Mouse (Mus musculus): Measurements from ENCODE around the gene Tk1. TPM values are rescaled to one million over a fixed set of nuclear protein-coding genes. Genes with fewer than 3 reads are reported as not detected.
"Not testable (repeated sequence)": the region's sequence is repeated elsewhere in the genome, so short reads cannot be mapped to it uniquely, and the experiment has no call there.

Tk1 gene
- total RNA-seq, 2 experiments from 2014 or later = 462 to 716 TPM

DNA sequence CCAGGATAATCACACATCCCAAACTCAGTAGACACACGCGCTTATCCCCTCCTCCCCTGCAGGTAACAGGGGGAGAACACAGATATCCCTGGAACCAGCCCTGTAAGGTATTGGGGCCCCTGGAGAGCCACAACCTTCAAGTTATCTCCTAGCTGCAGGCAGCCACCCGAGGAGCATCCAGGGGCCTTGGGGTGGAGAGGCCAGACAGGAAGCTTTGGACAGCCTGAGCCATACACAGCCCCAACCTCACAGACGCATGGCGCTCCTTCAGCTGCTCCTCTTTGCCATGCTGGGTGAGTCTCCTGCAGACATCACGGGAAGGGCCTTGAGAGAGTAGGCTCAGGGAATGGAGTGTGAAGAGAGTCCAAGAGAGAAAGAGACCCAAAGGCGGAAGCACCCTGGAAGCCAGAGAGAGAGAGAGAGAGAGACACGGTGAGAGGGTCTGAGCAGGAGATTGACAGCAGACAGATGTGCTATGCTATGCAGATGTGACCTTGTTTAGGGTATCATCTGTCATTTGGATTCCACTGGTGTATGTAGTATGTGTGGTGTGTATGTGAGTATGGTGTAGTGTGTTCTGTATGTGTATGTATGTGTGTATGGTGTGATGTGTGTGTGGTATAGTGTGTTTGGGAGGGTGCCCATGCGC lies 28.3 kb downstream of the Tk1 start, which contains the start of gene 6030468B19Rik:
Gene 6030468B19Rik, plus strand, starts transcription at position 150 of the 649 bp plus-strand sequence.
- ATAC-seq (replicated peaks; ENCODE audit: low FRiP score, poor library complexity, severe bottlenecking) = peak; percentile 90

DNA sequence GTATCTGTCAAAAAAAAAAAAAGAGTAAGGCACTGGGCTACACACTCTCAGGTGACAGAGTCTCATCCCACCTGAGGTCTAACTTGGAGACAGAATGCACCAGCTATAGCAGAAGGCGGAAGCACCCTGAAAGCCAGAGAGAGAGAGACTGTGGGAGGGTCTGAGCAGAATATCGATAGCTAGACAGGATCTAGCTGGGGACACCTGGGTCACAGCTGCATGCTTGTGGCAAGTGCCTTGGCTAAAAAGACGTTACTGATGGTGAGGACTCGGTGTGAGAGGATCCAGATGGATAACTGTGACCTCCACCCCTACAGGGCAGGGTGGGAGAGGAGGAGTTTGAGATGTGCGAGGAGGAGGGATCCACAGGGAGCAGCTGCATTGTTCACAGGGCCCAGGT lies 28.9 kb downstream of the Tk1 start:
- ATAC-seq (replicated peaks; ENCODE audit: low FRiP score, poor library complexity, severe bottlenecking) = no peak

DNA sequence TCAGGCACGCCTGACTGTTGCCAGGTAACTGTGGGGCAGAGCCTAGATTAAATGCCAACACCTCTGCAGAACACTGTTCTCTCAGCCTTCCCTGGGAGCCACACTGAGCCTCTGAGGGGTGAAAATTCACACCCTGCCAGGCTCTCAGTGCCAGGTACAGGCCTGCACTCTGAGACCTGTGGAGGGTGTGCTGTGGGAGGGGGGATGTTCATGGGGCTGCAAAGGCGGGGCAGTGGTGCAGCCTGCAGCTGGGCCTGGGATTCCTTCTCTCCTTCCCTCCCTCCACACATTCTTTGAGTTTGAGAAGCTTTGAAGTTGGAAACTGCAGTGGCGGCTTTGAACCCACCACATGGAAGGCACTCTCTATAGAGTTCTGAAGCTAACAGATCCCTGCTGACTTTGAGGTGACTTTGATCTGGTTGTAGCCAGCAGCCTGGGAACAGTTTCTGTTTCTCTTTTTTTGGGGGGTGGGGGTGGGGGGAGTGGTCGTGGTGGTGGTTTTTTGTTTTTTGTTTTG lies 31.8 kb downstream of the Tk1 start:
- ATAC-seq (replicated peaks; ENCODE audit: low FRiP score, poor library complexity, severe bottlenecking) = no peak

- ATAC-seq (replicated peaks; ENCODE audit: low FRiP score, poor library complexity, severe bottlenecking) = peak; percentile 90
These were observed 33.5 kb downstream of the Tk1 start for GRCm38 (mm10) chr11:117792281-117792888.

GRCm38 (mm10) chr11:117791441-117791761 lies 34.5 kb downstream of the Tk1 start:
- no peak for ATAC-seq (replicated peaks; ENCODE audit: low FRiP score, poor library complexity, severe bottlenecking)

GRCm38 (mm10) chr11:117790703-117791440 lies 35.0 kb downstream of the Tk1 start:
- peak; percentile 27 for ATAC-seq (replicated peaks; ENCODE audit: low FRiP score, poor library complexity, severe bottlenecking)

DNA sequence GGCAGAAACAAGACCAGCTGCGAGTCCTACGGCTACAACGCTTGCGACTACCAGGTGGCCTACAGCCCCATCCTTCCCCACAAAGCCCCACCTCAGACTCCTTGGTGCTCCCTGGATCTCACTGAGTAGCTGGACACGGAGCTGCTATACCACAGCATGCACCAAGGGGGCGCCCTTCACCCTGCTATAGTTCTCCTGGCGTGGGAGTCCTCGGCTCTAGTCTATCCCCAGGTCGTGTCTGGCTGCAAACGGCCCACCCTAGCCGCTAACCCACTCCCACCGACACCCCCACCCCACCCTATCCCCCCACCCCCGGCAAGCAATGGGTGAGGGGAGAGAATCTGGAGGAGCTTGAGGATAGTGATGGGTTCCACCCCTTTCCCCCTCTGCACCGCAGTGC lies 35.6 kb downstream of the Tk1 start:
- ATAC-seq (replicated peaks; ENCODE audit: low FRiP score, poor library complexity, severe bottlenecking) = peak; percentile 59

- not testable (repeated sequence) for ATAC-seq (replicated peaks; ENCODE audit: low FRiP score, poor library complexity, severe bottlenecking)
These were observed 37.4 kb downstream of the Tk1 start for GRCm38 (mm10) chr11:117788481-117788880.

DNA sequence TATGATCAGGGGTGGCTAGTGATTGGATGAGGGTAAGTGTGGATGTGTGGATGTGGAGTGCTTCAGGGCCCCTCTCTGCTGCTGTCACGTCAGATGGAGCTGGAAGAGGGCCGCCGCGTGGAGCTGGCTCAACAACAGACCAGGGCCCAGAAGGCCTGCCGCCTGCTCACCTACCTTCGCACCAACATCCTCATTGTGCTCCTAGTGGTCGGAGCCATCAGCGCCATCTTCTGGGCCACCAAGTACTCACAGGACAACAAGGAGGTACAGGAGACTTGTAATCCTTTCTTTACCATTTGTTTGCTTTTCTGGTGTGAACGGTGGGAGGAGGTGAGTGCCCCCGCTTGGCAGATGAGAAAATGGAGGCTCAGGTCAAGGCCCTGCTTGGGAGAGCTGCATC lies 39.6 kb downstream of the Tk1 start:
- ATAC-seq (replicated peaks; ENCODE audit: low FRiP score, poor library complexity, severe bottlenecking) = no peak

DNA sequence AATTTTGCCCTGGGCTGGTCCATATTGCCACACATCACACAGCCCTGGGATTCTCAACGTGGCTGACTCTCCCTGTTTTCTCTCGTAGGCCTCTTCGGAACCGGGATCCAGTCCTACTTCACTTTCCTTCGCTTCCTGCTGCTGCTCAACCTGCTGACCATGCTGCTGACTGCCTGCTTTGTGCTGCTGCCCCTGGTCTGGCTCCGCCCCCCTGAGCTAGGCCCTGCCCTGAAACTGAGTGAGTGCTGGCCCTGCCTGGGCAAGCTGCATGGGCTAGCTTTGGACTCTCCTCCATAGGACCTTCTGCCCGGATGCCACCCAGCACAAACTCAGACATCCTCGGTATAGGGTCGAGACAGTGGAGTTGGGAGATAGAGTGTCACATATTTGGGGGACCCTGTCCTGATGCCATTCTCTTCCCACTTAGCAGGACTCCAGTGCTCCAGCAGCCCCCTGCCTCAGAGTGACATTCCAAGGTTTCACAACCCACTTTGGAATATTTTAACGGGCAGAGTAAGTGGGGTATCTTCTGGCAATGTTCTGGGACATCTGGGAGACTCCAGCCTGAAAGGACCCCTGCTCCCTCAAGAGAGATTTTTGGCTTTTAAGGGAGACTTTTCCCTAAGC lies 42.1 kb downstream of the Tk1 start:
- ATAC-seq (replicated peaks; ENCODE audit: low FRiP score, poor library complexity, severe bottlenecking) = peak; percentile 37

GRCm38 (mm10) chr11:117783089-117783488 lies 42.8 kb downstream of the Tk1 start:
- ATAC-seq (replicated peaks; ENCODE audit: low FRiP score, poor library complexity, severe bottlenecking) = peak; percentile 2

DNA sequence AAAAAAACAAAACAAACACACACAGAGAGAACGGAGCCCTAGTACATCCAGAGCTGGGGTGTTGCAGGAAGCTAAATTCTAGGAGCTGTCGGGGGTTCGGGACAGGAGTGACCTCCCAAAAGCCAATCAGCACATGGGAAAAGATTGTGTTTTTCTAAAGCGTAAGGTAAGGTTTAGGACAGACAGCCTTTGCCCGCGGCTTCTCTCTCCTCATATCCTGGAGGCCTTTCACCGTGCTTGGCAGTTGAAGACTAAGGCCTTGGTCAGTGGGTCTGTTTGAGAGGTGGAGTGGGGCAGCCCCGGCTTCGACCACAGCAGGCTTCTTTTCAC lies 43.2 kb downstream of the Tk1 start:
- ATAC-seq (replicated peaks; ENCODE audit: low FRiP score, poor library complexity, severe bottlenecking) = no peak

DNA sequence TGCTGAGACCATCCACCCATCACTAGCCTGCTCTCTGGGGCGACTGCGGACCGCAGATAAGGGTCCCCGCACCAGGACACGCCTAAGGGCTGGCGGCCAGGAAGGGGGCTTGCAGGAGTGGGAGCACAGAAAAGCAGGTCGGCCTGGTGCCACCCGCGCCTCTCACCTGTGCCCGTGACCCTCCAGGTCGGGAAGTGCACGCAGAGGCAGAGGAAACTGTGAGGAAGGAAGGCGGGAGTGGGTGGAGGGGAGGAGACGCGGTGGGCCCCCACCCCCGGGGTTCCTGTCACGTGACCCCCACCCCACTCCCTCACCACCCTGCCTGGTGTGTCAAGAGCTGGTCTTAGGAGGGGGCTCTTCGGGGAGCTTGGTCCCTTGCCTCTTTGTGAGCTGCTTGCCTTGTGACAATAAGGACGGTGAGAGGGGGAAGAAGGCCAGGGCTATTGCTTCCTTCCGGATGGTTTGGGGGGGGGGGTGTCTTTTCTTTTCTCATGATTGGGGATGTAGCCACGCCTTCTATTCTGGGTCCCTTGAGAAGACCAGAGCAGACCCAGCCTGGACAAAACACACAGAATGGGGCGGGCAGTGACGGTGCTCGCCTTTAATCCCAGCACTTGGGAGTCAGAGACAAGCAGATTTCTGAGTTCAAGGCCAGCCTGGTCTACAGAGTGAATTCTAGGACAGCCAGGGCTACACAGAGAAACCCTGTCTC lies 43.7 kb downstream of the Tk1 start, which contains the start of the genes Tmc8 and Tmc6:
Gene Tmc8, plus strand, starts transcription at position 84 of the 712 bp plus-strand sequence.
Gene Tmc6, minus strand, starts transcription at position 206 of the 712 bp plus-strand sequence.
- peak; percentile 17 for ATAC-seq (replicated peaks; ENCODE audit: low FRiP score, poor library complexity, severe bottlenecking)

GRCm38 (mm10) chr11:117781199-117781821 lies 44.6 kb downstream of the Tk1 start:
- peak; percentile 27 for ATAC-seq (replicated peaks; ENCODE audit: low FRiP score, poor library complexity, severe bottlenecking)

- ATAC-seq (replicated peaks; ENCODE audit: low FRiP score, poor library complexity, severe bottlenecking) = peak; percentile 59
These were observed 45.2 kb downstream of the Tk1 start for GRCm38 (mm10) chr11:117780582-117781111.

- ATAC-seq (replicated peaks; ENCODE audit: low FRiP score, poor library complexity, severe bottlenecking) = no peak
These were observed 45.7 kb downstream of the Tk1 start for GRCm38 (mm10) chr11:117780199-117780515.

GRCm38 (mm10) chr11:117779434-117780198 lies 46.3 kb downstream of the Tk1 start:
- peak; percentile 42 for ATAC-seq (replicated peaks; ENCODE audit: low FRiP score, poor library complexity, severe bottlenecking)

DNA sequence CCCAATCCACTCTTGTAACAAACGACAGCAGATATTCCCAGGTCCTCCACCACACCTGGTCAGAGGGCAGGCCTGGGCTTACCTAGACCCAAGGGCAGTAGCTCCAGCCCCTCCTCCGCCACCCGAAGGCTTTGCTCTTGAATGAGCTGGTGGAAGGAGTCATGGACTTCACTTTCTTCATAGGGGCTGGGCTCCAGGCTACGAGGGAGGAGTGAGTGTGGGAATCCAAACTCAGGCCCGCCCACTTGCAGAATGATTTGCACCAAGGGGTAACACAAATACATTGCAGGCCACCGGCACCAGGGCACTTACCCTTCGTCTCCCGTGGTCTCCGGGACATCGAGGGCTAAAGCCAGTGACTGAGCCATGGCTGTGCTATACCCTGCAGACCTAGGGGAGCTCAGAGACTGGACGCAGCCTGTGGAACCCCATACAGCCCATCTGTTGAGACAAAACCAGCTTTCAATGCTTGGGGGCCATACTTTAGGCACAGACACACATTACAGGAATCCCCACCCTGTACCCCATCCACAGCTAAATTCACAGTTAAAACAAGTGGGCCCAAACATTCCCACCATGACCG lies 47.0 kb downstream of the Tk1 start:
- ATAC-seq (replicated peaks; ENCODE audit: low FRiP score, poor library complexity, severe bottlenecking) = peak; percentile 16; the same call in 1 of the 2 replicates
